Mouse (Mus musculus) brown adipose tissue, adult 24 weeks (tissue): ENCODE data around the gene Cyb561d2. TPM values are rescaled to one million over a fixed set of nuclear protein-coding genes. Genes with fewer than 3 reads are reported as not detected.

Source experiments
- H3K27ac ChIP-seq: fragments of 200-500 bp; replicated peaks from 2 replicates; pipeline ENCODE4 v1.5.1; 2012; ENCODE audit warnings: low read depth, mild to moderate bottlenecking, low read length
- H3K4me1 ChIP-seq: fragments of 200-500 bp; 2 replicates; pipeline ENCODE4 v1.6.1; 2012; ENCODE audit warnings: low read length, mixed read lengths; ENCODE audit not compliant: control insufficient read depth, insufficient read depth, insufficient read length
- H3K4me3 ChIP-seq: fragments of 200-500 bp; 2 replicates; pipeline ENCODE4 v1.5.1; 2012; ENCODE audit warnings: low read depth, mild to moderate bottlenecking, low read length, moderate library complexity; ENCODE audit not compliant: insufficient read depth
- polyA plus RNA-seq: library from polyadenylated mRNA; stranded (reverse); fragments of >200 nt; gene quantifications from 2 replicates; pipeline ENCODE4 v1.2.4, GENCODE M21; 2012; ENCODE audit not compliant: missing spikeins, insufficient read depth, insufficient read length

Gene Cyb561d2
- polyA plus RNA-seq, 1 experiment = 6.1 TPM

DNA sequence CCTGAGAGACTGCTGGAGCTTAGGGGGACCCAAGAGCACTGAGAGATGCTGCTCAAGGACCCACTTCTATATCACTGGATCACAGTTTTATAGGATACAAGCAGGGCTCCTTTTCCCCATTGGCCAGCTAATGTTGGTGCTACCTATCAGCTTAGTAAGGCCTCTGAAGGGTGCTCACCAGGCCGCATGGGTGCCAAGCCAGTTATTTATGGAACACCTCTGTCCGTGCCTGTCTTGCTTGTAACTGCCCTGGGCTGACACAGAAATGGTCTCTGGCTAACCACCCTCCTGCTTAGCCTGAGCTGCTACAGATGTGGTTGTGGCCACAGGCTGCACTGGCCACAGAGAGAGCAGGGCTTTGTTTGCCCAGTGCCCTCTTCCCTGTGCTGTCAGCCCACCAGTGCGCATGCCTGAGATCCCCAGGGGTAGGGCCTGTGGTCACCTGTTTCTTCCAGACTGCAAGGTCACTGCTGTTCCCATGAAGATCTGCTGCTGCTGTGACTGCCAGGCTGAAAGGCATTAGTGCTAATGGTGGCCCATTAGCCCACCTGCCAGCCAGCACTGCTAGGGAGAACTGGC is 41.2 kb downstream of the Cyb561d2 start:
- Histone ChIP-seq H3K4me1 (no peaks in the 10 kb centered on the region), H3K27ac (no peak overlapping the region), H3K4me3 (no peak overlapping the region)

DNA sequence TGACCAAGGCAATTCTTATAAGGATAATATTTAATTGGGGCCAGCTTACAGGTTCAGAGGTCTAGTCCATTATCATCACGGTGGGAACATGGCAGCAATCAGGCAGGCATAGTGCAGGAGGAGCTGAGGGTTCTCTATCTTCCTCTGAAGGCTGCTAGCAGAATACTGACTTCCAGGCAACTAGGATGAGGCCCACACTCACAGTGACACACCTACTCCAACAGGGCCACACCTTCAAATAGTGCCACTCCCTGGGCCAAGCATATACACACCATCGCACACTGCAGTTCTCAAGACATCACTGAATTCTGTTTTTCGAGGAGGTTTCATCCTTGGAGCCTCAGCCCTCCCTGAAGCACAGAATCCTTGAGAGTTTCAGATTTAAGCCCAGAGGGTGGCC is 45.6 kb downstream of the Cyb561d2 start:
- Histone ChIP-seq H3K27ac (no peak overlapping the region), H3K4me3 (no peak overlapping the region), H3K4me1 (no peaks in the 10 kb centered on the region)

DNA sequence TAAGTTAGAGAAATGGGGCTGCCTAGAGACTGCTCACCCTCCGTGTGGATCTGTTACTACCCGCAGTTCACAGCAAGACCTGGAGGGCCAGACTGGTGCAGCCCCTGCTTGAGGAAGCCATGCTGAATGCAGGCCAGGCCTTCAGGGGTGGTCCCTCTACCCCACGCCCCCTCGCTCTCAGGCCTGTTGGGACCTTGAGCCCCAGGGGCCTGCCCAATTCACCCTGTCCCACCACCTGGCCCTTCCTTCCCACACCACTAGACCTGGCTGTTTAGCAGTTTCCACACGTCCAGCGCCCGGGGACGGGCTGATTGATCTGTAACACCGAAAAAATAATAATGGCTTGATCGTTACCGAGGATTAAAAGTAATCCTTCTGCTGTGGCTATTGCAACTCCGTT is 47.8 kb downstream of the Cyb561d2 start:
- H3K27ac ChIP-seq = no peak overlapping the region
- no peak overlapping the region for H3K4me3 ChIP-seq
- H3K4me1 ChIP-seq = no peaks in the 10 kb centered on the region

DNA sequence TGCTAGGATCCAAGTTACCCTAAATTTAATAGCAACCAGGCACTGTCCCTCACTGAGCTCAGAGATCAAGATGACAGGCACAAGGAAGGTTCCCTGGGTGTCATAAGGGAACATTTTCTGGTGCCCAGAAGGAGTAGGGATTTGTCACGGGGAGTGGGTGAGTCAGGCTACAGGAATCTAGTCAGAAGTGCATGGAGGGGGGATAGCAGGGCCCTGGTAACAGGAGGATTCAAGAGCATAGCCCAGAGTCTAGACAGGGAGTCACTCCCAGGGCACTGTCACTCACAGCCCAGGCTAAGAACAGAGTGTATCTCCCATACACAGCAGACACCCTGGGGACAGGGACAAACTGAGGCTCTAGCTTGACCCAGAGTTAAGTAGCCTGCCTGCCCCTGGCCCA is 48.5 kb downstream of the Cyb561d2 start:
- no peak overlapping the region for H3K4me3 ChIP-seq
- no peaks in the 10 kb centered on the region for H3K4me1 ChIP-seq
- H3K27ac ChIP-seq = no peak overlapping the region

DNA sequence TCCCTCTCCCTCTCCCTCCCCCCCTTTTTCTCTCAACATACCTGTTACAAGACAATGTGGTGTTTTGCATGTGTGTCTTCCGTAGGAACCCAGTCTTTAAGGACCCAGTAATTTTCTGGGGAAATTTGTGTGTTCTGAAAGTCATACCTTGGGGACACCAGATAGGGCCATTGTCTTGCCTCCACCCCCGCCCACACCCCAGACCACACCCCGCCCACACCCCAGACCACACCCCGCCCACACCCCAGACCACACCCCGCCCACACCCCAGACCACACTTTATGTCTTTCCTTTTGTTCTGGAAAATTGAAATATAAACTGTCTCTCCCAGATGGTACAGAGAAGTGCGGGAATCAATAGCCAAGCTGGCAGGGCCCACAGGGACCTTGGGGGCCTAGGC is 51.4 kb downstream of the Cyb561d2 start:
- Histone ChIP-seq H3K4me3 (no peak overlapping the region), H3K27ac (no peak overlapping the region), H3K4me1 (no peaks in the 10 kb centered on the region)

DNA sequence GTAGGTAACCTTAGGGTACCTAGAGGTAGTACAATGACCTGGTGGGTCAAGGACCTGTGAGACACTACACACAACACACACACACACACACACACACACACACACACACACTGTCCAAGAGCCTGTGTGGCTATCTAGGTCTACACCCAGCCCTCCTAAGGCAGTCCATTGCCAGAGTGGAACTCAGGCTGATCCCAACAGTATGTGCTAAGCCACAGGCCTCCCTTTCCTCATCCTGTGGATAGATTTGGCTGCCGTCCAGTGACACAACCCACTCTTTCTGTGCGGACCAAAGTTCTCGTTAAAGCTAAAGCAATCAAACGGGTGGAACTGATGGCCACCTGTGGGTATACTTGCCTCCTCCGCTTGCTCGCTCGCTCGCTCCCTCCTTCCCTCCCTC is 51.8 kb downstream of the Cyb561d2 start:
- no peaks in the 10 kb centered on the region for H3K4me1 ChIP-seq
- no peak overlapping the region for H3K4me3 ChIP-seq
- H3K27ac ChIP-seq = no peak overlapping the region

Other genes with a start within 250 kb of the Cyb561d2 start
- gene Cish, start 246.2 kb downstream of the Cyb561d2 start, polyA plus RNA-seq = 23.1 and 44.9 TPM in 2 replicates
- gene Hemk1, start 203.8 kb downstream of the Cyb561d2 start, polyA plus RNA-seq = 52.8 and 58.3 TPM in 2 replicates
- gene 6430571L13Rik, start 201.6 kb downstream of the Cyb561d2 start, polyA plus RNA-seq = 8.8 and 22.5 TPM in 2 replicates
- gene Cacna2d2, start 142.6 kb downstream of the Cyb561d2 start, polyA plus RNA-seq = not detected in 2 replicates
- gene Tmem115, start 8.2 kb downstream of the Cyb561d2 start, polyA plus RNA-seq = 11.9 and 14.1 TPM in 2 replicates
- 19.2 and 22.5 TPM in 2 replicates for gene Nprl2, start within 50 bp of the Cyb561d2 start, polyA plus RNA-seq
- not detected in 2 replicates for gene Zmynd10, start 5.1 kb upstream of the Cyb561d2 start, polyA plus RNA-seq
- 10.9 and 15.2 TPM in 2 replicates for gene Rassf1, start 9.4 kb upstream of the Cyb561d2 start, polyA plus RNA-seq
- 31.2 and 49.0 TPM in 2 replicates for gene Tusc2, start 21.1 kb upstream of the Cyb561d2 start, polyA plus RNA-seq
- gene Hyal2, start 25.8 kb upstream of the Cyb561d2 start, polyA plus RNA-seq = 14.1 and 14.2 TPM in 2 replicates
- 25.2 and 46.4 TPM in 2 replicates for gene Hyal1, start 34.7 kb upstream of the Cyb561d2 start, polyA plus RNA-seq
- 25.9 and 31.3 TPM in 2 replicates for gene Naa80, start 36.7 kb upstream of the Cyb561d2 start, polyA plus RNA-seq
- gene Hyal3, start 38.6 kb upstream of the Cyb561d2 start, polyA plus RNA-seq = 0.63 TPM in 1 of 2 replicates, not detected in the other
- gene Ifrd2, start 45.4 kb upstream of the Cyb561d2 start, polyA plus RNA-seq = 21.6 and 23.7 TPM in 2 replicates
- gene Sema3b, start 67.0 kb upstream of the Cyb561d2 start, polyA plus RNA-seq = 3.3 and 3.8 TPM in 2 replicates
- 87.2 and 112 TPM in 2 replicates for gene Gnai2, start 93.2 kb upstream of the Cyb561d2 start, polyA plus RNA-seq
- gene Slc38a3, start 127.3 kb upstream of the Cyb561d2 start, polyA plus RNA-seq = 0.83 and 3.3 TPM in 2 replicates
- gene Gnat1, start 137.5 kb upstream of the Cyb561d2 start, polyA plus RNA-seq = not detected in 2 replicates
- gene Sema3f, start 168.3 kb upstream of the Cyb561d2 start, polyA plus RNA-seq = 3.1 and 3.2 TPM in 2 replicates
- gene Rbm5, start 228.8 kb upstream of the Cyb561d2 start, polyA plus RNA-seq = 37.4 and 47.2 TPM in 2 replicates